Mouse (Mus musculus): ENCODE measurements around the gene Sik3.

GRCm38 (mm10) chr9:46144976-46145375, 132.4 kb downstream of the Sik3 start:
- TF ChIP-seq CTCF (IDR thresholded peaks at IDR 0.05; ENCODE audit: extremely low read depth, insufficient read depth, low read length) (no peak), POLR2A (IDR thresholded peaks at IDR 0.05; ENCODE audit: extremely low read depth, insufficient read depth, low read length) (no peak)

All from cortical plate, adult 2 months (tissue).